Mouse (Mus musculus) urinary bladder, postnatal 4 days (tissue): Measurements from ENCODE around the gene Arl8a.
"Not testable (repeated sequence)": the region's sequence is repeated elsewhere in the genome, so short reads cannot be mapped to it uniquely, and the experiment has no call there.

Experiments
- DNase-seq, 2 experiments: peaks; one replicate each; pipeline ENCODE4 v3.0.0; 2021 to 2022; ENCODE audit warnings: low spot score in 2 of 2

Arl8a gene

DNA sequence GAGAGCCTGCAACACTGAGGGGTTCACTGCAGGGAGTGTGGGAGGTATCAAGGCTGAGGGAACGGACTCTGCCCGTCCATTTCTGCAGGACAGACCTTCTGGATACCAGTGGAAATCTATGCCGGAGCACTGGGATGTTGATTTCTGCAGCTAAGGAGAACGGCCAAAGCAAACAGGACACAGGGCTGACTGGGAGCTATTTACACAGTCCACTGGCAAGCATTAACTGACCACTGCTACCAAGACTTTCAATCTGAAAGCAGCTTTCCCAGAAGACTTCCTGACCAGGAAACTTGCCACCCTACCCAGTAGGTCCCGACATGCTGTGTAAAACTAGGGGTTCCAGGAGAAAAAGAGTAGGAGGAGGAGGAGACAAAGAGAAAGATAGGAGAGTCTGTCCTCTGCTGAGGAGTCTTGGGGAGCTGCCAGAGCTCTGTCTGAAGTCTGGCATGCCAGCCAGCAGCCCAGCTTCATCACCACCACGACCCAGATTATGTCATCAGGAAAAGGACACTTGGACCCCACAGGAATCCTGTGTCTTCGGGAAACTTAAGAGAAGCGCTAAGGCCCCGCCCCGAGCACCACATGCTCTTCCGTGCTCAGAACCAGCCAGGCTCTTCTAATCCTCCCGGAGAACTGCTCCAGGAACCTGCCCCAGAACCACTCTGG, 23.1 kb downstream of the Arl8a start:
- DNase-seq = no peak

DNA sequence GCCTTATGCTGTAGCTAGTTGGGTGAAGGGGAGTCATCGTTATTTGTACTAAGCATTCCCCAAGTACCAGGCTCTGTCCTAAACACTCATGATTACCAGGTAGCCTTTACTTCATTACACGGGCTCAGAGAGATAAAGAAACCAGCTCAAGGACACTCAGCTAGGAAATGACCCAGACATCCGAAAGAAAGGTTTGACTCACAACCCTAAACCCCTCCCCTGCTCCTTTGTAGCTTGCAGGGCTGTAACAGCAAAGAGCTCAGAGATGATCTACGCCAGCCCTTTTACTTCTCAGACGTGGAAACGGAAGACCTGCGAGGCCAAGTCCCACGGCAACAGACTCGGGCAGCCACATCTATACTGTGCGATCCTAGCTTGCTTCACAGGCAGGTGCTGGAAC, 23.7 kb downstream of the Arl8a start:
- DNase-seq = no peak

DNA sequence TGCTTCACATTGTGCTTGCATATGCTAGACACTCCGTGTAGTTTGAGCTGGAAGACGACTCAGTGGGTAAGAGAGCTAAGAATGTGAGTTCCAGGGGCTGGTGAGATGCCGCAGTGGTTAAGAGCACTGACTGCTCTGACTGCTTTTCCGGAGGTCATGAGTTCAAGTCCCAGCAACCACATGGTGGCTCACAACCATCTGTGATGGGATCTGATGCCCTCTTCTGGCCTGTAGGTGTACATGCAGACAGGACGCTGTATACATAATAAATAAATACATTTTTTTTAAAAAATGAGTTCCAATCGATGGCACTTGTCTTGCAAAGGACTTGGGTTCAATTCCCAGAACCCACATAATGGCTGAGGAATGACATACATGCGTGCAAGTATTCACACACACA, 24.6 kb downstream of the Arl8a start:
- DNase-seq = no peak

DNA sequence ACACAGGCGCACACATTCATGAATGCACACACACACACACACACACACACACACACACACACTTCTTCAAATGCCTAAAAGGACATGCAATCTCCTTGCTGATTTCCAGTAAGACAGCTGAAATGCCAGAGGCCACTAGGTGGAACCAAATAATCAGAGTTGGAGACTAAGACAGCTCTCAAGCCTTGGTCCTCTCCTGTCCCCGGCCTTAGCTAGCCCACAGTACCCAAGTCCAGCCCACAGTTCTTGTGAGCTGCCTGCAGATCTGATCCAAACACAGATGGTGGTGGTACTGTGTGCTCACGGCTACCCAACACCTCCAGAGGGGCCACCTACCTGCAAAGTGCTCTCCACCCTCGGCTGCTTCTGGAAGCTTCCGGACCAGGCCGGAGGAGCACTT, 25.4 kb downstream of the Arl8a start:
- peak in 1 of 2 experiments; percentile 46 for DNase-seq

DNA sequence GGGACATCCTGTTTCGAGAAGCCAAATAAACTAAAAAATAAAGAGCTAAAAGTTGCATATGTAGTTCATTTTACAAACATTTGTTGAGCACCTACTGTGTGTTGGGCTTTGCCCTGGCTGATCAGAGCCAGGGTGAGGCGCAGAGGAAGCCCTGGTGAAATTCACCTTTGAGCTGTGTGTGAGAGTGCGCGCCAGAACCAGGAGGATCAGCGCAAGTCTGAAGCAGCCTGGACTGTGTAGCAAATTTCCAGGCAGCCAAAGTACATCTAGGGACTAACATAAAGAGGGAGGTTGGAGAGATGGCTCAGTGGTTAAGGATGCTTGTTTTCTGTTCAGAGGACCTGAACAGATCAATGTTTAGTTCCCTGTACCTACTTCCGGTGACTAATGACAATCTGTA, 26.7 kb downstream of the Arl8a start:
- no peak for DNase-seq

DNA sequence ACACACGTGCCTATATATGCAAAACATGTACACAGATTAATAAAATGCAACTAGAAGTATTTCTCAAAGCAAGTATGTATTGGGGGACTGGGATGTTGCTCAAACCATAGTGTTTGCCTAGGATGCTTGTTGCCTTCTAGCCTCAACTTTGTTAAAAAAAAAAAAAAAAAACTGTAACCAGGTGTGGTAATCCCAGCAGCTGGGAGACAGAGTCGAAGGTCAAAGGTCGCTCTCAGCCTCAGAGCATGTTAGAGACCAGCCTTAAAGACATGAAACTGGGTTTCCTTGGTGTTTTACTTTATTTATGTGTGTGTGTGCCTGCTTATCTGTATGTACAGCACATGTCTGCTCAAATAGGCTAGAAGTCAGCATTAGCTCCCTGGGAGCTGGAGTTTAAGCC, 28.6 kb downstream of the Arl8a start:
- no peak for DNase-seq

DNA sequence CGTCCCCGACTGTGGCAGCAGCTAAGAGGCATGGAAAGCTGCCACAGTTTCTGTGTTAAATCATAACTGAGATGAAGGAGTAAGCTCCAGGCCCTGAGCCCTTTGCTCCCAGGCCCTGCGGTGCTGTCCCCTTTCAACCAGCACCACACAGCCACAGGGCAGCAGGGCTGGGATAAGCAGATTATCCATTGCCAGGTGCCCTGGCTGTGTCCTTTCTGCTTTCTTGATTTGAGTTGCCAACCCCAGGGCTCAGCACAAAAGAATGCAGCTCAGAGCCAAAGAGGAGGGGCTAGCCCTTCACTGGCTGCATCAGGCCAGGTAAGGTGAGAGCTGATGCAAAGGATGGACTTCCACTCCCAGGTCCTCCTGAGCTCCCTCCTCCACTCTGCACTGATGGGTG, 31.1 kb downstream of the Arl8a start:
- DNase-seq = no peak

DNA sequence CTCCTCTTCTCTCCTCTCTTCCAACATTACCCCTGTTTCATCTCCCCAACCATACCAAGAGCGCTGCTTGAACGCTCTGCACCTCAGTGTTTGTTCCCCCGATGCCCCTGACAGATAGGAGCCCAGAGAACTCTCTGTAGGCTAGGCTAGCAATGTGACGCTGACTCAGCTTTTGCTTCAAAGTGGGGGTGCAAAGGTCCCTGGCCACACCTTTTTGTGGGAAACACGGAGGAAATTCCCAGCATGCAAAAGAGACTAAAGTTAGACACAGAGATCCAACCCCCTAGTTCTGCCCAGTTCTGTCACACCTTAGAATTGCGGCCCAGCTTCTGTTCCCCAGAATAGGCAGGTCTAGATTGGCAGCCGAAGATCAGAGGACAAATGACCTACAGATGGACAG, 32.2 kb downstream of the Arl8a start:
- DNase-seq = no peak

DNA sequence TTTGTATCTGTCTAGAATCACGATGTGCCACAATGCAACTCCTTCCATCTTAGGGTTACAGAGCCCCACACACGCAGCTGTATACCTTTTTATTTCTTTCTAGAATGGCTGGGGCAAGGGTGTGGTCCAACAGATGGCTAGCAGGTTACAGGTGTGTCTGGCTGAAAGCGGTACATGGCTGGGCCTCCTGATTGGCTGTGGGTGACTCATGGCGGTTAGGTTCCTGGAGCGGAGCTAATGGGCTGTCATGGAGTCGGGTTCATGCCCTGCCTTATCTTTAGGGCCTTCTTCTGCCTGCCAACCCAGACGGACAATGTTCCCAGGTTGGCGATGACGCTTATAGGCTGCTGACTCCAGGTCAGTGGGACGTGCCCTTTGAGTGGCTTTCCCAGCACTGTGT, 34.2 kb downstream of the Arl8a start:
- no peak for DNase-seq

DNA sequence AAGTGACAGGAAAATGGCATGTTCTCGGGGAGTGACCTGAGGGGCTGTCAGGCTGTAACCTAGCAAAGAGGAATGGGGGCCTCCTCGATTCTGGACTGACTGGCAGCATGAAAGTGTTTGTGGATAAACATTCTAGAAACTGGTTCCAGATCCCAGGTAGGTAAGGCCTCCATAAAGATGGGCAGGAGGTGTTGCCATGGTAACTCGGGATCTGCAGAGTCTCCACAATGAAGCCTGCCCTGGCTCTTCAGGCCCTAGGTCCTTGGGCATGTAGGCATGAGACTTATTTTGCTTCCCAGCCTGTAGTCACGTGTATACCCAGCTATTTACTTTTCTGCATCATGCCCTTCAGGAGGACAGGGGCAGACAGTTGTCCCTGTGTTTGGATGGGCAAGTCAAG, 34.7 kb downstream of the Arl8a start:
- DNase-seq = no peak

DNA sequence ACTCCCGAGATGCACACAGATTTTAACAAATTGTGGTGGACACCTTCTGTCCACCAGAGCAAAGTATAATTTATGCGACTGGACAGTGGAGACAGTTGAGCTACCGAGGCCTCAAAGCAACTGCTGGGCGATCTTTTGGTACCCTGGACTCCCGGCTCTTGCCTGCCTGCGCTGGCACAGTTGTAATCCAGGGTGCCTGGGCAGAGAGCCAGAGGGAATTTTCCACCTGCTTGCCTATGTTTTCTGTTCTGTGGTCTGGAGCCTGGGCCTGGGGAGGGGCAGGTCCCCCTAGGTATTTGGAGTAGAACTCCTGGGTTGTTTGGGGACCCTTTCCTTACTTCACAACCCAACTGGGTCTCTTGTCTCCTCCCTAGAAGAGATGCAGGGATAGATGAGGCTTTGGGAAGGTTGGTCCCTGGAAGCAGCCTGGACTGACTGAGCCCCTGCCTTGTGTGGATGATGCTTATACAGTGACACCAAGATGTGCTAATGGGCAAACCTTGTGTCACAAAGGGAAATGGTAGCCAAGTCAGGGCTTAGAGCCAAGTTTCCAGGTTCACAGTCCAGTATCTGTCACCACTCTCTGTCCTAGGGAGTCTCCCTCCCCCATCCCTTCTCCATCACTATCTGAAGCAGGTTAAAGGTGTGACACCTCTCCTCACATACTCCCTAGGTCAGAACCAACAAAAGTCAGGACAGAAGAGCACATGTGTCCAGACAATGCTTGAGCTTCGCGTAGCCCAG, 35.4 kb downstream of the Arl8a start:
- no peak for DNase-seq

DNA sequence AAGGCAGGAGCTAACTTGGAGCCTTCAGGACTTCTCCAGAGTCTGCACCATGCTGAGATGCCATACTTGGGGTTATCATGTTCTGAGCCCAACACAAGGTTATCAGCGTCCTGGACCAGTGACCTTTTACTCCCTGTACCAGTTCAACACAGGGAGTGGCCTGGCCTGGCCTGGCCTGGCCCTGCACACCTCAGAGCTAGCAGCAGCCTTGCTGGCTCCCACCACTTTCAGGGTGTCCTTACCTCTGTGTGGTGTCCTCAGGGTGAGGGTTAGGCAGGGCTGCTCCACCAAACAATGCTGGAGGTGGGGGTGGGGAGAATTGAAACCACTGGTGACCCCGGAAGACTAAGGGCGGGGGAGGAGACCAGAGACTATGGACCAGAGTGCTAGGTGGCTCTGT, 36.4 kb downstream of the Arl8a start:
- no peak for DNase-seq

DNA sequence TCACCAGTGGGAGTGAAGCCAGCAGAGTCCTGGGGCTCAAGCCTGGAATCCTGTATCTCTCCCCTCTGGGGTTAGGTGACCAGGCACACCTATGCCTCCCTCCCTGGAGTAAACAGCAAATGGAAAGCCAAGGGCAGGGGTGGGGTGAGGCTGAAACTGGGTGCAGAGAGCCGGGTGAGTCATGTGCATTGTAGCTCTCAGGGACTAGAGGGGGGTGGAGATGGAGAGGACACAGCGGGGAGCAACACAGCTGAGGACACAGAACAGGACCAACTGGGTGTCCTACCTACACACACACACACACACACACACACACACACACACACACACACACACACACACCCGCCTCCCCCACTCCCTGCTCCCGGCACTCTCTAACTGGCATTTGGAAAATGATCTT, 36.8 kb downstream of the Arl8a start:
- no peak for DNase-seq

DNA sequence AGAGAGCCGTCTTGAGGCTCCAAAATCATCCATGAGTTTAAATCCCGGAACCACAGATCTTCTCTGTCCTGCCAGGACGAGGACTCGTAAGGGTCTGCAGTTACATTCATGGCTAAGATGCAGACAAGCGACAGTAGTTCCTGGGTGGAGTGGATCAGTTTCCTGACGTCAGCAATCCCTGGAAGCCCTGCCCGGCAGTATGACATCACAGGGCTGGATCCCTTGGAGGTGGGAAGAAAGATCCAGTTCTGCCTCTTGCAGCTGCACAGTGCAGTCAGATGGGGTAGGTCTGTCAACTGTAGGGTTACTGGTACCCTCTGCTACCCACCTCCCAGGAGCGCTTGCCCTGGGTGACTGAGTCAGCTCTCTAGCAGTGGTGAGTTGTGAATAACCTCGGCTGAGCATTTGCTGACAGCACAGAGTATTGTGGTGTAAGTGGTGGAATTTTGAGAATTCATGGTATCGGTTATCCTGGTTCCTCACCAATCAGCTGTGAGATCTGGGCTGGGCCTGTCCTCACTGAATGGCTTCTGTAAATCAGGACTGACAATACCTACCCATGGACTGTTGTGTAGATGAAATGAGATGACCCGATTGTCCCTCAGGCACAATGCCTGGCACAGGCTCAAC, 37.4 kb downstream of the Arl8a start:
- no peak for DNase-seq

DNA sequence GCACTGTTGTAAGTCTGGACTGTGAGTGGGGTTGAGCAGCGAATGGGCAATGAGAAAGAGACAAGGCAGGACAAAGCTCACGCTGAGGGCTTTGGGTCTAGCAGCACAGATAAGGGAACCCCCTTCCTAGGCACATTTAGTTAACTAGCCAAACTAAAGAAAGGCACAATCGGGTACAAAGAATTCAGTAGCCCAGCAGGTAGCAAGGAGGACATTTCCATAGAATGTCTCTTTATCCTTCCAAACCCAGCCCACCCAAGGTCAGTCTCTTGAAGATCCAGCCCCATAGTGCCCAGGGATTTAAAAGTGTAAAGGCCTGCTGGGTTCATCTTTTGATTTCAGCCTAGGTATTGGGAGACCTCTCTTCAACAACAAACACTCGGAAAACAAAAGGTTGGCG, 39.3 kb downstream of the Arl8a start:
- no peak for DNase-seq

DNA sequence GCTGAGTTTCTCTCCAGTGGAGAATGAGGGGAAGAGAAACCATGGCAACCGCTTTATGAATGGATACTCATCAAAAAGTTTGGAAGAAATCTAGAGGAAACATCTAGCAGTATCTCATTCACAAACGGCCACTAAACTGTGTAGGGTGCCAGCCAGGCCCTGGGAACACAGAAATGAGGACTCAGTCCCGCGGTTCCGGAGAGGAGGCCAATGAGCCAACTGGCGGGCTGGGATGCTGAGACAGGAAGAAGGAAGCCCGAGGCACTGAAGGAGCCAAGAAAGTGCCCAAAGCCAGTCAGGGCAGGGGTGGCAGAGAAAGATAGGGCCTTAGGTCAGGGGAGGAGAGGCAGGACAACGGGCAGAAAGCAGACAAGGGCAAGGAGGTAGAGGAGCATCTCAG, 39.8 kb downstream of the Arl8a start:
- no peak for DNase-seq

DNA sequence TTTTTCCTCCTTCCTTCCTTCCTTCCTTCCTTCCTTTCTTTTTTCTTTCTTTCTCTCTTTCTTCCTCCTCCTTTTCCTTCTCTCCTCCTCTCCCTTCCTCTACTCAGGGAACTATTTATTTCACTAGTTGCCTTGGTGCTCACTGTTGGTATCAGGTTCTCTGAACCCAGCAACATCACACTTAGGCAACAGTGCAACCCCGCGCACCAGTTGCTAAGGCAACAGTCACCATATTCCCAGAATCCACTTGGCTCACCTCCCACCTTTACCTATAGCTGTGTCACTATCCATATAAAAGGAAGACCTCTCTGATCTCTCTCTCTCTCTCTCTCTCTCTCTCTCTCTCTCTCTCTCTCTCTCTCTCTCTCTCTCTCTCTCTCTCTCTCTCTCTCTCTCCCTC, 40.4 kb downstream of the Arl8a start:
- not testable (repeated sequence) for DNase-seq

DNA sequence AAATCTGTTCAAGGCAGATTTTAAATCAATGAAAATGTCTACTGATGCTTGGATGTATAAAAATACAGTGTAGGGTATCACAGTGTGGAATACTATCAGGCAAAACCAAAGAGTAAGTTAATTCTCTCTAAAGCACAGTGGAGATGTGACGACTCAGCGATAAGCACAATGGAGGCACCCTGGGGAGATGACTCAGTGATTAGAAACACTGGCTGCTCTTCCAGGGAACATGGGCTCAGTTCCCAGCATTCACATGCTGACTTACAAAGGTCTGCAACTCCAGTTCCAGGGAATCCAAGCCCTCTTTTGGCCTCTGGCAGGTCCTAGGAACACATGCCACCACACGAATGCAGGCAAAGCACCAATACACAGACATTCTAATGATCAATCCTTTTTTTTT, 41.6 kb downstream of the Arl8a start:
- DNase-seq = no peak

DNA sequence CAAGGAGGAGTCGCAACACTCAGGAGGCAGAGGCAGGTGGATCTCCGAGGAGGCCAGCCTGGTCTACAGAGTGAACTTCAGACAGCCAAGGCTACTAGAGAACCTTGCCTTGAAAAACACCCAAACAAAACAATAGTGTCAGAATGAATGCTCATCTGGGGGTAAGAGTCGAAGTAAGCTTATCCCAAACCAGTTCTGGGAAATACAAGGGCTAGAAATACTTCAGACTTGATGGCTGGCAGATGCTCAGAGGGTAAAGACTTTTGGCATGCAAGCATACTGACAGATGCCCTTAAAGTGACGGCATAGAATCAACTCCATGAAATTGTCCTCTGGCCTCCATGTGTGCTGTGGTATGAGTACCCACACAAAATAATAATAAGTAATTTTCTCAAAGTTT, 42.6 kb downstream of the Arl8a start:
- DNase-seq = no peak

DNA sequence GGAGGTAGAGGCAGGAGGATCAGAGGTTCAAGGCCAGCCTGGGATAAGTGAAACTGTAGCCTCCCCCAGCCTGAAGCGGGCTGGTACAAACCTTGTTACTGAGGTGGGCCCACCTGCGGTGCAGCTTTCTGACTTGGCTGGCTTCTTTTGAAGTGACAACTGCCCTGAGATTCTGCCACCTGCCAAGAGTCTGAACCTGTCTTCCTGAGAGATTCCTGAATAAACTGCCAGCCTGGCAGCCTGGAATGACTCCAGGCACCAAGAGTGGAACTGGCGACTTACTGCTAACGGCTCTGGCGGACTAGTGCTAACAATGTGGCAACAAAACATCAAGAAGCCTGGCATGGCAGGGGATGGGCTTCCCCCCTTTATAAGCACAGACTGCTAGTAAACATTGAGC, 47.7 kb downstream of the Arl8a start:
- DNase-seq = not testable (repeated sequence)

DNA sequence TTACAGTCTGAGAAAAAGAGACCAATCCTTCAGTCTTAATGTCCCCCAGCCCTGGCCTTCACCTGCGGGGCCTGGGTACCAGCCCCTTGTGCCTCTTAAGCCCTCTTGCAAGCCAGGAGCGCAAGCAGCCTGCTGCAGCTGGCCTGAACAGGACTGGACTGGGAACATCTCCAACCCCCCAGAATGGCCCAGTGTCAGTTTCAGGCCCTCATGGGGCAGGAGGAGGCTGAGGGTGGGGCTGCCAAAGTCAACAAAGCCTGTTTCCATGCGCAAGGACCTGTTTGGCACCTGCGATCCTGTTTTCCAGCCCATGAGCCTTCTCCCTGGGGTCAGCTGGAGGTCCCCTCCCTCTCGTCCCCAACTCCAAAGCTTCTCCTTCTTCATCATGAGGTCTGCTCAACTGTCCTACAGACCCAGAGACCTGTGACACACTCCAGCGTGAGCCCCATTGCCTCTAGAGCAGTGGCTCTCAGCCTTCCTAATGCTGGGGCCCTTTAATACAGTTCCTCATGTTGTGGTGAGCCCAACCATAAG, 49.4 kb downstream of the Arl8a start:
- no peak for DNase-seq

DNA sequence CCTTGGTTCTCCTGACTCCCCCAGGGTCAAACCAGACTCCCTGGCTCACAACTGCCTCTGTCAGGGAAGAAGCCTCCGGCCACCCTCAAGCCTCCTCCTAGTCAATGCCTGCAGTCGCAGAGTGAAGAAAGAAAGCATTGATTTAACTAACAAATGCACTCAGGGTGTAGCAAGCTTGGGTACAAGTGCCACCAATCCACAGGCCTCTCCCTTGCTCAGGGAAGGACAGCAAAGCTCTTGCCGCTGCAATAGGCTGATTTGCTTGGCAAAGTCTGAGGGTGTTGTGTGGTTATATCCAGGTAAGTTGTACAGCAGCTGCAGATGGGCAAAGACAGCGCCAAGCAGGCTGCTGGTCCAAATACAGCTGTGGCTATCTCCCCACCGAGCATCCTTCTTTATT, 51.8 kb downstream of the Arl8a start:
- DNase-seq = no peak
